Mouse (Mus musculus) cerebellum, adult 2 months (tissue): Measurements from ENCODE around the gene Zfp319.

Experiments
- CTCF ChIP-seq: fragments of 200-500 bp; IDR thresholded peaks from 2 replicates; pipeline ENCODE4 v1.5.1; 2011; ENCODE audit warnings: low read depth, mild to moderate bottlenecking, control low read depth, low read length, moderate library complexity, borderline replicate concordance; ENCODE audit not compliant: insufficient read depth
- POLR2A ChIP-seq: fragments of 200-500 bp; IDR thresholded peaks from 2 replicates; pipeline ENCODE4 v1.6.1; 2011; ENCODE audit warnings: low read length, control low read depth, borderline replicate concordance; ENCODE audit not compliant: insufficient read depth

DNA sequence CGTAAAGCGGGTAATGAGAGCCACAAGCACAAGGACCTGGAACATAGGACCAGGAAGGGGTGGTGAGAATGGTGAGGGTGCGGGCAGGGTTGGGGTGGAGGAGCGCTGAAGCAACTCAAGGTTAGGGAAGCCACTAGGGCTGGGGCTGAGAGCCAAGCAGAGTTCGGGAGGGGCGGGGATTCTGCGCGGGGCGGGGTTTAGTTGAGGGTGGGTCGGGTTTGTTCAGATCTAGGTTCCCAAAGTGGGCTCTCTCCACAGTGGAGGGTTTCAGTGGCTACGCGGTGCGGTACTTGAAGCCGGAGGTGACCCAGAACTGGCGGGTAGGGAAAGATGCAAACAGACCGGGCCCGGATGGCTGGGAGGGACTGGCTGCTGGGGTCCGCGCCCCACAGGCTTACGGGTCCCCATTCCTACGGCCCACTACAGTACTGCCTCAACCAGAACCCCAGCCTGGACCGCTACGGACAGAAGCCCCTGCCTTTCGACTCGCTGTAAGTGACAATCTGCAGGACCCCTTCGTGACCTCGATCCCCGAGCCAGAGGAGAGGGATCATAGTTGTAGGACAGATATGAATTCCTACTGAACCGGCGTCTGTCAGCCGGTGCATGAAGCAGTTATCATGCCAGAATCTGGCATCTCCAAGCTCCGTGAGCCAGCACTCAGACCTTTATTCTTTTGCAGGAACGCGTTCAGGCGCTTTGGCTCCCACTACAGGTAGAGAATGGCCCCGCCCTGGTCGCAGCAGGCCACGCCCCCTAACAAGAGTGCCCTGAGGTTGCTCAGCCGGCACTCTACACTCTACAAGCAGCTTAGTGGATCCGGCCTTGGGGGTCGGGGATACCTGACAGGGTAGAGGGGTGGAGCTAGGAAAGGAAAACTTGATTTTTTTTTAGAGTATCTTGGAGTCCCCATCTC, 11.3 kb downstream of the Zfp319 start:
- TF ChIP-seq CTCF (no peak), POLR2A (no peak)
